Mouse (Mus musculus) left cerebral cortex, adult 11 months (tissue): ENCODE data around the gene Map7.
A peak's percentile ranks its signal among the peaks of the same experiment; 100 is the strongest.

Experiments used
- DNase-seq: peaks from one replicate; pipeline ENCODE4 v3.0.0; 2022; ENCODE audit warnings: low spot score

The Map7 gene

DNA sequence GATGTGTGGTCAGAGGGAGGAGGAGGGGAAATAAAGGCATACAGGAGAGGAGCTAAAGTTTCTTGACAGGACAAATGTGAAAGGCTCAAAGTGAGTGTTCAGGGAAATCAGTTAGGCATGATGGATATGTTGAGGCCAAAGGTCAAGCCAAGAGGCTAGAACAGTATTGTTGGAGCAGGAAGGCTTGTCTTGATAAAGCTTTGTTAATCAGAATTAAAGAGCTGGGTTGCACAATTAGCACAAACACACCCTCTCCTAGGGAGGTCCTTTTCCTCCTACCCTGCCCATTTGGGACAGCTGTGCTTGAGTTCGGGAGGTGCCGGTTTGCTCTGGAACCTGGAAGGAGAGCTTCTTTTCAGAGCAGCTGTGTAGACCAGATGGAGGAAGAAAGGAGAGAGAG lies 5.2 kb downstream of the Map7 start:
- DNase-seq, result no peak

DNA sequence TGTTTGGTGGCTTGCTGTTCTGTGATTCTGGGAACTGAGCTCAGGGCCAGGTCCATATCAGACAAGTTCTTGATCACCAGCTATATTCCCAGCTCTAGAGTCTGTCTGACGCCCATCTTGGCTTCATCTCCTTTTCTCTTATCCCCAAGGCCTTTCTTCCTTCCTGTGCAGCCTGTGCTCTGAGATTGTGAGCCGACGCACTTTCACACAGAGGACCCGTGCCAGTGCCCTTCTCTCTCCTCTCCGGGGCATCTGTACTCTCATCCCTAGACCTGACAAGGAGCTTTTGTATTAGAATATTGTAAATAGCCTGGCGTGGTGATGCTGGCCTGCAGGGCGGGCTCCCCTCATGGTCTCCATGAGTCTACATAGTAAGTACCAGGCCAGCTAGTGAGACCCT lies 7.1 kb downstream of the Map7 start:
- no peak for DNase-seq

DNA sequence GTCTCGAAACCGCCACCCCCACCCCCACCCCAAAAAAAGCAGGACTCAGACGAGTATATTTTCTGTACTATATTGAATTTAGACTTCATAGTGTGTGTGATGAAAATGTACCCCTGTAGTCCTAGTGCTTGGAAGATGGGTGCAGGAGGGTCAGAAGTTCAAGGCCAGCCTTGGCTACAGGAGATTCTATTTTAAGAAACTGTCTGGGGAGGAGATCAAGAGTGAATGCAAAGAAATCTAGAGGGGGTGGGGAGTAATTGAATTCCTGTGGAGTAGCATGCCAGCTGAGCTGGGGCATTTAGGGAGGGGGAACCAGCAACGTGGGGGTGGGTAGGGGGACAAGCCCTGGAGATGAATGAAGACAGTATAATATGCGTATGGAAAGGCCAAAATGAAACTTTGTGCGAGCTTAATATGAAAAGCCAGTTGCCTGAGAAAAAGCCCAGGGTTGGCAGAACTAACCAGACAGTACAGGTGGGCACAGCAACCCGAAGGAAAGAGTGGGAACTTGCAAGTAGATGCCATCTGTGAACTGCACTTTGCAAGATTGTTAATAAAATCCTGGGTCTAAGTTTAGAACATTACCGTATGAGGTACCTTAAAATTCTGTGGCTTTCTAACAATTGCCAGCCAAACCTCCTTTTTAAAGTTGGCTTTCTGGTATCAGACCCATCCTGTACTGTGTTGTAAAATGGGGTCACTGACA lies 8.9 kb downstream of the Map7 start:
- DNase-seq, result no peak

DNA sequence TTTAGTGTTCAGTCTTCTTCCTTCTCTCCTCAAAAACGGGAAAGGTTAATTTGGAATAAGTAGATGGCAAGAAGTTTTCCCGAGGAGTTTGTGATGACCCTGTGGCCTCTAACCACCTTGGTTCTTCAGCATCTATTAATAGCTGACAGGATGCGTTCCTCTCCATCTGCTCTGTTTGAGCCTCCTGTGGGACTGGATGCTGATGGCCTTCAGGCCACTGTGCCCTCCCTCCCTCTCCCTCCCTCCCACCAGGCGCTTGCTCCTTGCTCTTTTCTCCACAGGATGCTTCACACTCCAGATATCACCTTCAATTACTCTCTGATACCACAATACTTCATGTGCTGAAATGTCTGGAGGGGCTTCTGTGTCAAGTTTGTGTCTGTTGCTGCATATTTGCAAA lies 10.5 kb downstream of the Map7 start:
- no peak for DNase-seq

DNA sequence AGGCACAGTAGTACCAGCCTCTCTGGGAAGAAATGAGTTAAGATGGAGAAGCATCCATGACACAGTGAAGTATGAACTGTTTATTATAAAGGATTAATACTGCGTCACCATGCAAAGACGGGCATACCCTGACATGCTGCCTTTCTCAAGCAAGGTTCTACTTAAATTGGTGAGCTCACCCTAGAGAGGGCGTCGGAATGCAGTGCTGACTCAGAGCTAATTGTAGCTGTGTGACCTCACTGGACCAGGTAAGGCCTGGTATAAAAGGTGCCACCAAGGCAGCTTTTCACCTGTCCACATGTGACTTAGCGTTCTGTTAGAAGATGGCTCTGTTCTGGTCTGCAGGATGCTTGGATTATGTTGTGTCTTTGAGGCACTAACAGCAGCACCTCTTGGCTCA lies 11.0 kb downstream of the Map7 start:
- DNase-seq, result no peak

DNA sequence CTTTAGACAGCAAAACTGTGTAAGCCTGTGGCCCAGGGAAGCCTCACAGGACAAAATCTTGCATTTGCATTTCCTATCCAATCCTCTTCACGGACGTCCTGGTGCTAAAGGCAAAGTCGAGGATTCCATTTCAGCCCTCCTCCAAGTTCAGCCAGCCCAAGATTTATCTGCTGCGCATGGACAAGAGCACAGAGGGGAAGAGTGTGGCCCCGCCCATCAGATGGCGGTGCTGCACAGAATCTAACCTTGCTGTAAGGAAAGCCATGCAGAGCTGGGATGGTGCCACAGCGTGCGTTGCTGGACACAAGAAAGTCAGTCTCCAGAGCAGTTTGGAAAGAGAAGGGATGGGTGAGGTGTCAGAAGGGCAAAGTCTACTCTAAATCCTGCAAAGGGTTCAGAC lies 12.6 kb downstream of the Map7 start:
- DNase-seq, result no peak

DNA sequence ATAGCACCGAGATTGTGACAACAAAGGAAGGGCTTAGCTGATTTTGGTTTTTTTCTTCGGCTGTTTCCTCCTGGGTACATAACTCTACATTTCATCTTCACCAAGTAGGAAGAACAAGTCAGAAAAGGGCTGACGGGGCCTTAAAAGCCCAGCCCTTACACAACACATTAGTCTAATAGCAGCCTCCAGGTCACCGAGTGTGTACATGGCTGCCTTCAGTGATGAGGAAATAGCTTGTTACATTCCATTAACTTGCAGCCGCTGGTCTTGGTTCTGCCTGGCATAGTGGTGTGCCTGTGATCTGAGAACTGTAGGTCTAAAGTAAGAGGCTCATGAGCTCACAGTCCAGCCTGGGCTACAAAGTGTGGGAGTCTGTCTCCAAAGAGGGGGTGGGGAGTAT lies 16.5 kb downstream of the Map7 start:
- DNase-seq, result no peak

DNA sequence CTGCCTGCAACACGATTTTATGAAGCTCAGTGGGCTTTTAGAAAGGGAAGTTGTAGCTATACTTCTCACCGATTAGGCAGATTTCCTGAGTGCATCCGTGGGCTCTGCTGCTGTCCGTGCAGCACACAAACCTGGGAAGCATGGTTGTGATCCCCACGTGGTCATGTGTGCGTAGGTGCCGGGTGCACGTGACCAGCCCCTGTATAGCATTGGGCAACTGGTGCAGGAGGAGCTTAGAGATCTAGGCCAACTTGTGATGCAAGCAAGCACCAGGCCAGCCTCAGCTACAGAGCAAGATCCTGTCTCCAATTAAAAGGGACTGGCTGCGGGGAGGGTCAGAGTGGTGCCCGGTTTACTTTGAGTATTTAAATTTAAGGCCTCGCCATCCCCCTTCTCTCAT lies 18.5 kb downstream of the Map7 start:
- DNase-seq, result no peak

DNA sequence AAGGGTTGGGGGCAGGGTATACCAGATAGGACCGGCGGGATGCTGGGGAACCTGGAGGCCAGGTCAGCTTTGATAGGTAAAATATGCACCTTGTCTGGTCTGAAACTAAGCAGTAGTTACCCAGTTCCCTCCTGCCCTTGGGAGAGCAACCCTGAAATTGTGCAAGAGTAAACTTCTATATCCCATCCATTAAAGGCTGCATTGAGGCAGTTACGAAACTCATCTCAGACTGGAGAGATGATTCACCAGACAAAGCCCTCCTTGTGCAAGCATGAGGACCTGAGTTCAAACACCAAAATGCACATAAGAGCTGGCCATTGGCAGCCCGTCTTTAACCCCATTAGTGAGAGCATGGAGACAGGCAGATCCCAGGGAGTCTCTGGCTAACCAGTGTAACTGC lies 19.2 kb downstream of the Map7 start:
- DNase-seq, result no peak

DNA sequence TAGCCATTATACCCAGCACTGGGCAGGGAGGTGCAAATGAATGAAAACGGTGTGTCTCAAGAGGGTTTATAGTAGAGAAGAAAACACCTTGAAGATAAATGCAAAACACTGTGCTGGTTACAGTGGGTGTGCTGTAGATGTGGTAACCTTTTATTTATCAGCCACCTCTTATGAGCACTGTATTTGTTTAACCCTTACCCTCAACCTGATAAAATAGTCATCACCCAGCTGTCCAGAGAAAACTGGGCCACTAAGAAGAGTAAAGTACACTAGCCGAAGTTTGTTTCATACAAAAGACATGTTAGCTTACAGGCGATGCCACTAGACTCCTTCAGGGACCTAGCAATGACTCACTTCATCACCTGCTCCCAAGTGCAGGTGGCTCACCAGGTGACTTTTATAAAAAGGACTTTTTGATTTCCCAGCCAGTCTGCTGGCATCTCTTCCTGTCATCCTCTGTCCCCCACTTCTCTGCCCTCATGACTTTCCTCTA lies 21.0 kb downstream of the Map7 start:
- DNase-seq, result no peak

DNA sequence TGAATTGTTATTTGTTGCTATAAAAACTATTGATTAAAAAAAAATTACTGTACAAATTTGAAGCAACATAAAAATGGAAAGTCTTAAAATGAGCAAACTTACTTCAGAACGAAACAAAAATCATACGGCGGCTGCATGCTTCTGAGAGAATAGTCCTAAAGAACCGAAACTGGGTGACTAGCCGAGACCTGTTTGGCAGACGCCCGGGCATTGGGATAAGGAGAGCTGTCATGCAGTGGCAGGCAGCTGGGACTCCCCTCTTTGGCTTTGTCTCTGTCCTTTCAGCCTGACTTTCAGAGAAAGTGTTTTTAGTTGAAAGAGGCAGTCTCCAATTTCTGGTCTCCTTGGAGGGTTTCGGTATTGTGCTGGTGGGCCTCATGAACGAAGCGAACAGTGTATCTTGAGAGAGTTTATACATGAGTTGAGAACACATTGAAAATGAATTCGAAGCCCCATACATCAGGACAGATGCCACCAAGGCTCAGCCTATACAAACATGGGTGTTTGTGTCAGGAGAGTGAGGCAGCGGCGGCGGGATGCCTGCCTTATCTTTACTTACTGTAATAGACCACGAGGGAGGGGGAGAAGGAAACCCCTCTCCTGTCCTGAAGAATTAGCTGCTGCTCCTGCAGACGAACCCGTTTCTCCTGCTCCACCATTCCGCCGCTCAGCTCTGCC lies 21.8 kb downstream of the Map7 start:
- no peak for DNase-seq

DNA sequence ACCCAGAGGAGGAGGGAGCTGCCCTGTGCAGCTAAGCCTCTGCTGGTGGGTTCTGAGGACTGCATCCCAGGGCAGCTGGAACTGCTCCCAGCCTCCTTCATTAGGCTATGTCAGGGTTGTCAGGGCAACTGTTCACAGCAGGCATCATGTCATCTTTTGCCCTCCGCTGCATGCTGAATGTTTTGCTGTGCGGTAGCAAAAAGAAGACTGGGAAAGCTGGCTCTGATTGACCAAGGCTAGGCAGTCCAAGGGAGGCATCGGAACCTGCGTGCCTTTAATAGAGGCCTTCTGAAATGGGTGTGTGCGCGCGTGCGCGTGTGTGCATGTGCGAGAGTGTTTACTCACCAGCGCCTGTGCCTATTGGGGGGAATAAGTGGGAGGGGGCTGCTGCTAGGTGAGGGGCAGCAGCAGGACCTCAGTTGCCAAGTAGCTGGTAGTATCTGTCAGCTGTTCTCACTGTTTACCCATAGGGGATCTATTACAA lies 22.4 kb downstream of the Map7 start:
- peak; percentile 88 for DNase-seq

DNA sequence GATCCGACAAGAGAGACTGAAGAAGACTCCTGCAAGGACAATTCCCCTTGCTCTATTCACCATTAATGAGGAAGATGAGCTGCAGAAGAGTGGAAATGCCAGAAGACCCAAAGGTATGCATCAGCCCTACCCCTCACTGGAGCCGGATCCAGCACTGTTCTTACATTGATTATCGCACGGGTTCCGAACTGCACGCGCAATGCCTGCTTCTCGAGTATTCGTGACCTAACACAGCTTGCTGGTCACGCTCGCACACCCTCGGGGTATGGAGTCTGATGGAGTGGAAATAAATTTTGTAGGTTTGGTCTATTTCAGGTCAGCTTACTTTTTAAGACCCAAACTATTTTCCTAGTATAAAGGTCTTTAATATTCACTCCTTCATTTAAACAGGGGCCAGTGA lies 22.9 kb downstream of the Map7 start:
- DNase-seq, result no peak

DNA sequence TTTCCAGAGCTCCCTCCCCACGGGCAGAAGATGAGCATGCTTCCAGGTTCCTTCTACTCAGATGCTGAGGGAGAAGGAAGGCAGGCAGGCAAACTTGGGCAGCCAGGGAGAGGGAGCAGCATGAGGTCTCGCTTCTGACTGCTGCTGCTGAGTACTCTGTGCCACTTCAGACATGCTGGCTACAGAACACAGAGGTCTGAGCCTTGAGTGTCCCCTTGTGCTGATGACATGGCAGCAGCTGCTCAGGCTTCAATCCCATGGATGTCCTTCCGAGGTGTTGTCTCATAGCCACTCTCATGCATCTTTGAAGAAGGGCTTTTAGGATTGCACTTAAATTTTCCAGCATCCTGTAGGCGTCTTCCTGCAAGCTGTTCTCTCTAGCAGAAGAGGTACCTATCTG lies 23.5 kb downstream of the Map7 start:
- no peak for DNase-seq

DNA sequence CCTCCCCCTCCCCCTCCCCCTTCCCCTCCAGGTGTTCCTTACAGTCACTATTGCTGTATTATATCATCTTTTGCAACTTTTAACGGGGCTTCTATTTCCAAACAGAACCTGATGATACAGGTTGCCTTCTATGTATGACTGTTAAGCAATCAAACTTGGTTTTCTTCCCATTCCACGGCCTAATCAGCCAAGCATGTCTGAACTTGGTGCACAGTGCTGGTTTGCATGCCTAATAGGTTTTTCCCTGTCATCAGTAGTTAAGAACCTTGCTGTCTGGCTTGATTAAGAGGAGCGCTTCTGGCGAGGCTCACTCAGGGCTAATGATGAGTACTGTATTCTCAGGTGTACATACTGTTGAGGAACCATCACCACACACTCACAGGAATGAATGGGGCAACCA lies 25.5 kb downstream of the Map7 start:
- DNase-seq, result no peak

DNA sequence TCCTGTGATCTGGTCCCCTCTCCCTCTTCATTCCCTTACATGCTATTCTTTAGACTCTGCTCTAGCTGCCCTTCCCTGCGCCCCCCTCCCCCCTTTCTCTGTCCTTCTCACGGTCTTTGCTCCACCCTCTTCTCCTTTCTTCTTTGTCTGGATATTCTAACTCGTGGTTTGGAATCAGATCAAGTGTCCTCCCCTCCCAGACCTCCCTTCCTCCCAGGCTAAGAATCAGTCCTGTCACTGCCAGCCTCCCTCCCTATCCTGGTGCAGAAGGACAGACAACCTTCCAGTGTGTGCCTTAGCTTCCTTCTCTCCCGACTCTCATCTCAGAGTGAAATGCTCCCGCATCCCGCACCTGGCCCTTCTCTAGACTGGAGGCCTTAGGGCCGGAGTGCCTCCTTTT lies 27.8 kb downstream of the Map7 start:
- peak; percentile 51 for DNase-seq

DNA sequence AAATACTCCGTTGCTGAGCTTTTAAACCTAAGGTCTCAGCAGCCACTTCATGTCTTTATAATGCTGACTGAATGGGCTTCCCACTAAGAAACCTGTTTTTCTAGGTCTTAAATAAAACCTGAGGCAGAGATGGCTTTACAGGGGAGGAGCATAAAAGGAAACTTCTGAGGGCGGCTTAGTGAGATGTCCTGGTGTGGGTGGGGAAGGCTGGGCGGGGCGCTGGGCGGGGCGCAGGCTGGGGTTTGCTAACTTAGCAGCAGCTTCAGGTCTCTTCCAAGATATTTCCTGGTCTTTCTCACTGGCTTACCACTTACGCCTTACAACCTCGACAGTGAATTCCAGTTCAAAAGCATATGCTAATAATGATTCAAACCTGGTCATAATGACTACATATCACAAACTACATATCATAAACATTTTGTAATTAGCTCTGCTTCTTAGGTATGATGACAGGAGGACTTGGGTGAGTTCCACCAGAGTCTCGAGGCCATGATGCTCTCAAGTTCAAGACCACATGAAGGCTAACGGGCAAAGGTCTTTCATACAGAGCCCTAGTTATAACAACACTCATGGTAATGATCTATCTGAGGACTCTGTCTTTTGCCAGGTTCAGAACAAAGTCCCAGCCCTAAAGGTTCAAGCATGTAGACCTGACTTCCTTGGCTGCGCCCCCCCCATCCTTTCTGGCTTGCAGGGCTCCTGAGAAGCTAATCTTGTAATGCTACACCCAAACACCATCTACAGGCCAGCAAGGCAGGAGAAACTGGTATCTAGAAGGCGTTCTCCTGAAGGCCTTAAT lies 30.7 kb downstream of the Map7 start:
- no peak for DNase-seq

DNA sequence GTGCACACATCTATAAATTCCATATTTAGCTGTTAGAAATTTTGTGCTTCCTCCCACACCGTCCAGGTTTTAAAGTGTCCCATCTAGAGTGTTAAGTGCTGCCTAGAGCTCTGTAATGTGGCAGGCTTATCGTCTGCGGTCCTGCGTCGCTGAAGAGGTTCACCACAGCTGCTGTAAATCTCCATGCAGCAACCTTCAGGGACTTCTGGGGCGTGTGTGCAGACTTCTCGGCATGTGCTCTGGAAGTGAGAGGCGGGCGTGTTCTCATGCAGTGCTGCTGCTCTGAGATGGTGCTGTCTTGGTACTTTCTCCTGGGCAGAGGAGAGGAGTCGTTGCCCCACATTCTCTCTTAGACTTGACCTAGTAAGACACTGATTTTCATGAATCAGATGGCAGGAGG lies 32.9 kb downstream of the Map7 start:
- no peak for DNase-seq

DNA sequence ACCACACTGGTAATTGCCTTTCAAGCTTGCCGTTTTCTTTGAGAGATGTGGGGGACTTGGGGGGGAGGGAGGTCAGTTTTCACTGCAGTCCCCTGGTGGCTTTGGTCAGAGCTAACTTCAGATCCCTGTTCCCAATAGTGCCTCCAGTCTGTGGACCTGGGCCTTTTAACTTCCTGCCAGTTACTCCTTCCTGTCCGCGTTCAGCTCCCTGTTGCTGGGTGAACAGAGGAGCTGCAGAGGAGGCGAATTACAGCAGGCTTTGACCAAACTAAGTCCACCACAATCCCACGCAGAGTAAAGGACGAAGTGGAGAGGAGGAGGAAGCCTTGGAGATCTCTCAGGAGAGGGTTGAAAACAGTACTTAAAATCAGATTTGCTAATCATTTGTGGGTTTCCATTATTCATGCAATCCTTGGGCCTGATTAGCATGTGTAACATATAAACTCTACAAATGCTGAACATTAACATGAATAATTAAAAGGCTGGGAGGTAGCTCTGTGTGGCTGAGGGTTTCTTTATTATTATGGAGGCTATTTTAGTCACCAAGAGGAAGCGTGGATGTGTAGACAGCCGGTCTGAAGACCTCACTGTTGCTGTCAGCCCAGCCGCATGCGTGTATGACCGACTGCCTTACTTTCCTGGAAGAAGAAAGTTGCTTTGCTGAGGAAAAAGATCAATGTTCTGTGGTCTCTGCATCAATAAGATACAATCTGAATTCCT lies 33.6 kb downstream of the Map7 start:
- DNase-seq, result no peak

DNA sequence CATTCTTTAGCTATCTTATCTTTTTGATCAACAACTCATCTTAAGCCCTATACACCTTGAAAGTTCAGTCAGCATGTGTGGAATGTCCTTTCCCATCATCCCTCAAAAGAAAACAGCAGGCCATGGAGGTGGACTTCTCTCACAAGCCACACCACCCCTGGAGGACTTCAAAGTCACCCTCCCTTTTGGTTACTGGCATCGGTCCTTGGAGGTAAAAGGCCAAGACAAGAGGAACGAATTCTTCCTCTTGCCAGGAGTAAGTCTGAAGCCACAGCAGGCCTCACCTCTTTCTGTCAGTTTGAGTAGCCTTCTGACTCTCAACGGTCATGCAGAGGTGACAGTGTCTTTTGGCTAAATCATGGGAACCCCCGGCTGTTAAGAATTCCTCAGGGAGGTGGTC lies 36.1 kb downstream of the Map7 start:
- no peak for DNase-seq

DNA sequence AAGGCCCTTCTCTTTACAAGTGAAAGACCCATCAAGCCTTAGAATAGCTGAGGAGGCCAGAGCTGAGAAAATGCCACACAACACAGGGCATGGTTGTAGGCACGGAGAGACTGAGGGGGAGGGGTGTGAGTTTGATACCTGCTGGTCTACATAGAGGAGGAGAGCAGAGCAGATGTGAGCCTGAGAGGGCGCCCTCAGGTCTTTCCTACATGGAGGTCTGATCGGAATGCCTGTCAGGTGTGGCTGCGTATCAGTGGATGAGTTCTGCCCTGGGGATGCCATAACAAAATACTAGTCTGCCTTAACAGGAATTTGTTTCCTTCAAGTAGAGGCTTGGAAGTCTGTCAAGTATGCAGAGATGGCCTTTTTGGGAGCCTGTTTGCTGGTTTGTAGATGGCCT lies 37.0 kb downstream of the Map7 start:
- no peak for DNase-seq

DNA sequence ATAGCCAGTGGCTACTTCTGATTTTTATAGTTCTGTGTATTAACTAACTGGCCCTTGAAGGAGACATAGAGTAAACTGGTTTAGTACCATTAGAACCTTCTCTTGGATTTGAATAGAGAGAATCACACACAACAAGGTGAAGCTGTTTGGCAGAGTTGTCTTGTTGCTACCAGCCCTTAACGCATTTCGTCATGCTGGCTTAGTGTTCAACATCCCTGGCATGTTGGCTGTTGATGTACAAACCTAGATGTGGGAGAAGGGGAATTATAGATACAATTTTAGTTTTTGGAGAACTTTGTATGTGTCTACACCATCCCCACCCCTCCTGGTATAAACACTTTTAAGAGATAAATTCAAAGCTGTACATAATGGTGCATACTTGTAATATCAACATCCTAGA lies 37.5 kb downstream of the Map7 start:
- no peak for DNase-seq
